Mouse (Mus musculus) skeletal muscle tissue, postnatal 0 days (tissue): ENCODE results near the gene Sycp2. TPM values are rescaled to one million over a fixed set of nuclear protein-coding genes. Genes with fewer than 3 reads are reported as not detected.

ENCODE experiments used
- polyA plus RNA-seq: library from polyadenylated mRNA; unstranded; fragments of >200 nt; fragmentation: Nextera tagmentation; extraction: Ambion mirVana; gene quantifications from 2 replicates; pipeline ENCODE4 v1.2.1, GENCODE M21; 2015

The Sycp2 gene
- 0.09 and 0.11 TPM in 2 replicates for polyA plus RNA-seq

GRCm38 (mm10) chr2:178407053-178407815, at the start of gene Sycp2:
Gene Sycp2 (minus strand): TSS chr2:178407685.

GRCm38 (mm10) chr2:178430231-178430630, 22.7 kb upstream of the Sycp2 start, which contains the start of gene Cdh26:
Gene Cdh26 (plus strand): TSS chr2:178430531.

DNA sequence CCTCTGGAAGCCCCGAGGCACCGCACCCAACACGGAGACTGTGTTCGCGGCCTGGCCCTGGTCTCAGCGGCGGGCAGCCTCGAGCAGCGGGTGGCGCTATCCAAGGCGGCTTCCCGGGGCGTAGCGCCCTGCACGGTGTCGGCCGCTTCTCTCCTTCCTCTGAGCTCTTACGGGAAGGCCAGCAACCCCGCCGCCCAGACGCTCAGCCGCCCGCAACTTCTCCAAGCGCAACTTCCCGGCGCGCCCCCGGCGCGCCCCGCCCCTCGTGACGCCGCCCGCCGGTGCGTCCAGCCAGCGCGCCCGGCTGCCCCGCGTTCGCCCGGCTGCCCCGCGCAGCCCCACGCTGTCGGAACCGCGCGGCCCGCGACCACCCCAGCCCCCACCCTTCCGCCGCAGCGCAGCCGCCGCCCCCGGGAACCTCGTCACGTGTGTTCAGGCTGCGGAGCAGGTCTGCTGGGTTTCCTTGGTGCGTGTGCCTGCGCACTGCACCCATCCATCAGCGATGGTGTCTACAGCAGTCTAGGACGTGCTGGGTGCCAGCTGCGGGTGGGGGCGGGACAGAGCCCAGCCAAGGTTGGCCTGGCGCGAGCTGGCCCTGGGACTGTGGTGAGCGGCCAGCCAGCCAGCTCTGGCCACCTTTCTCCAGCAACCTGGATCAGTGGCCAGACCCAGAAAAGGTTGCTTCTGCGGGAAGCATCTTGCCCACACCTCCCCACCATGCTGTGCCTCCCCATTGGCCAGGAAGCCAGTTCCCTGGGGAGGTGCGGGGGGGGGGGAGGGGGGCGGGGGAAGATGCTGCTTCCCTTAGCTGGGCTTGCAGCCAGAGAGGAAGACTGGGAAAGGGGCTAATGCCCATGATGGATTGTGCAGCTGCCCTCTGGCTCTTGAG, 7.0 kb upstream of the Sycp2 start, which contains the start of the genes Ppp1r3d and Fam217b:
Gene Ppp1r3d (minus strand): TSS at position 212 of the 889 bp plus-strand sequence.
Gene Fam217b (plus strand): TSS at position 264 of the 889 bp plus-strand sequence.

Other genes starting within 250 kb of the Sycp2 start
- gene Ppp1r3d, start 6.8 kb upstream of the Sycp2 start, polyA plus RNA-seq = 18.0 and 19.4 TPM in 2 replicates
- gene Fam217b, start 6.8 kb upstream of the Sycp2 start, polyA plus RNA-seq = 3.3 and 3.7 TPM in 2 replicates
- 0.15 and 0.17 TPM in 2 replicates for gene Cdh26, start 22.8 kb upstream of the Sycp2 start, polyA plus RNA-seq